In the genomic region with DNA sequence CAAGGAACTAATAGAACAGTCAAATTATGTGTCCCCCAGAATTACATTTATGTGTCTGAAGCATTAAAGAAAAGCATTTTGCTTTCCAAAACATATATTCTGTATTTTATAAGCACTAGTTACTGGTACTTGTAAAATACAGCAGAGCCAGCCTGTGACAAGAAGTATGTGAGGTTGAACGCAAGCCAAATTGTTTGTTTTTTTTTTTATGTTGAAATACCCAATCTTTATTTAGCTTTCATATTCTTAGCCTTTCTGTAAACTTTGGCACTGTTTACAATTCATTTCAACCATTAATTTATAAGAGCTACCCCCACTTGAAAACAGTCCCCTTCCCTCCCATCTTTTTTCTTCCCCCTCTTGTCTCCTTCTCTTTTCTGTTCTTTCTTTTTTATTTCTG, we compare ENCODE assay signal across 17 mouse cellular contexts.
"Had no signal": no experiment of that assay in that cellular context is flagged by ENCODE, and none has a peak within 500 bp of the region (broad histone marks: within the 10 kb centered on the region; RNA-seq: fewer than 3 reads in every experiment).

No protein-coding gene starts in this region.

- H3K27ac ChIP-seq: liver, embryonic 13.5 days; liver, embryonic 15.5 days; macrophage; midbrain, embryonic 13.5 days; midbrain, embryonic 15.5 days; neural tube, embryonic 12.5 days; stomach, embryonic 15.5 days; stomach, postnatal 0 days had no signal

- H3K9ac ChIP-seq: liver, embryonic 13.5 days; liver, embryonic 15.5 days; liver, postnatal 0 days; midbrain, embryonic 13.5 days; midbrain, embryonic 15.5 days; neural tube, embryonic 12.5 days; stomach, embryonic 15.5 days had no signal

- DNase-seq: liver, embryonic 13.5 days; liver, postnatal 0 days; lung, adult 2 months; lung, postnatal 36 days; right cerebral cortex, postnatal 14 days; thymus, adult 2 months; thymus, postnatal 25 days; thymus, postnatal 4 days had no signal

- H3K4me1 ChIP-seq: liver, embryonic 13.5 days; liver, embryonic 15.5 days; megakaryocyte, embryonic 14.5 days; midbrain, embryonic 13.5 days; midbrain, embryonic 15.5 days; neural tube, embryonic 12.5 days; stomach, embryonic 15.5 days had no signal

- H3K9me3 ChIP-seq: liver, embryonic 13.5 days; liver, embryonic 15.5 days; megakaryocyte, embryonic 14.5 days; midbrain, embryonic 13.5 days; midbrain, embryonic 15.5 days; neural tube, embryonic 12.5 days; stomach, embryonic 15.5 days had no signal

- ATAC-seq: liver, postnatal 0 days; midbrain, embryonic 13.5 days; midbrain, embryonic 15.5 days had no signal

- H3K36me3 ChIP-seq: liver, embryonic 13.5 days; liver, embryonic 15.5 days; midbrain, embryonic 13.5 days; midbrain, embryonic 15.5 days; neural tube, embryonic 12.5 days; stomach, embryonic 15.5 days had no signal

- H3K27me3 ChIP-seq: liver, embryonic 13.5 days; liver, embryonic 15.5 days; megakaryocyte, embryonic 14.5 days; midbrain, embryonic 13.5 days; midbrain, embryonic 15.5 days; neural tube, embryonic 12.5 days; stomach, embryonic 15.5 days had no signal

- H3K4me3 ChIP-seq: liver, embryonic 13.5 days; liver, embryonic 15.5 days; megakaryocyte, embryonic 14.5 days; midbrain, embryonic 13.5 days; midbrain, embryonic 15.5 days; neural tube, embryonic 12.5 days; stomach, embryonic 15.5 days had no signal

- H3K4me2 ChIP-seq: liver, embryonic 13.5 days; liver, embryonic 15.5 days; midbrain, embryonic 11.5 days; midbrain, embryonic 13.5 days; midbrain, embryonic 15.5 days; neural tube, embryonic 12.5 days; stomach, embryonic 15.5 days had no signal
